Mouse (Mus musculus): Measurements from ENCODE around the gene Mfsd5.

The Mfsd5 gene

GRCm38 (mm10) chr15:102248131-102248811, 31.0 kb upstream of the Mfsd5 start:
- DNase-seq (ENCODE audit: low spot score): no peak

GRCm38 (mm10) chr15:102248812-102249191, 30.5 kb upstream of the Mfsd5 start:
- DNase-seq (ENCODE audit: low spot score): no peak

- peak; percentile 50 for DNase-seq (ENCODE audit: low spot score)
Observed at GRCm38 (mm10) chr15:102249251-102249691, 30.0 kb upstream of the Mfsd5 start.

GRCm38 (mm10) chr15:102249967-102250366, 29.3 kb upstream of the Mfsd5 start:
- DNase-seq (ENCODE audit: low spot score): no peak

GRCm38 (mm10) chr15:102250521-102250920, 28.7 kb upstream of the Mfsd5 start:
- DNase-seq (ENCODE audit: low spot score): peak; percentile 39

- DNase-seq (ENCODE audit: low spot score): peak; percentile 87
Observed at GRCm38 (mm10) chr15:102255547-102256255, 23.6 kb upstream of the Mfsd5 start.

DNA sequence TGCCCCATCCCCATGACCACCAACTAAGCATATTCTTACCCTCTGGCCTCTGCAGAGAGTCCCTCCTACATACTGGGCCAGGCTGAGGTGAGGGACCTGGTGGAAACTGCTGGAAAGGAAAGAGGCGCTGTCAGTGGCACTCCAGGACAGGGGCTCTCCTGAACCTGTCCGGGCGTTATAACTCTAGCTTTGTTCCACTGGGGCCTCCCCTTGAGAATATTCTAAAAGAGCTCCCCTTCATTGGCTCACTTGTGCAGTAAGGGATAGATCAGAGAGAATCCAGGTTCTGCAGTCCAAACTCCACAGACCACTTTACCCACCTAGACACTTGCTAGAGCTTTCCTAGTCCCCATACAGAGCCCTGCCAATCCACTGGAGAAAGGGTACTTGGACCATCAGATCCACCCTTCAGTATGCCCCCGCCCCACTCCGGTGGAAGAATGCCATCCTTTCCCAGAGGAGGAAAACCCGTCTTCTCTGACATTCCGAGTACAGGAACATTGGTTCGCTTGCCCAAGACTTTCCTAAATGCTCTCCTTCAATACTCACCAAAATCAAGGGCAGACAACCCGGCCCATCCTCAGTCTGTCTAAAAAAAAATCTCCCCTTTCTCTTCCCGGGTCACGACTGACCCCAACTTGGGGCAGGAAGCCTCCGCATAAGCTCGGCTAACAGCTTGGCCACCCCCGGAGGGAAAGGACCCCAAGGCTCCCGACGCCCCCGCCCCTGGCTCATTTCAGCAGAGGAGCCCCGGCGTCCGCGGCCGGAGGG, 22.6 kb upstream of the Mfsd5 start:
- no peak for DNase-seq (ENCODE audit: low spot score)

GRCm38 (mm10) chr15:102257202-102258075, 21.8 kb upstream of the Mfsd5 start, which contains the start of gene Rarg:
Gene Rarg, minus strand, starts transcription at chr15:102257517.
- peak; percentile 75 for DNase-seq (ENCODE audit: low spot score)

- peak; percentile 85 for DNase-seq (ENCODE audit: low spot score)
Observed at GRCm38 (mm10) chr15:102258076-102258470, 21.2 kb upstream of the Mfsd5 start.

DNA sequence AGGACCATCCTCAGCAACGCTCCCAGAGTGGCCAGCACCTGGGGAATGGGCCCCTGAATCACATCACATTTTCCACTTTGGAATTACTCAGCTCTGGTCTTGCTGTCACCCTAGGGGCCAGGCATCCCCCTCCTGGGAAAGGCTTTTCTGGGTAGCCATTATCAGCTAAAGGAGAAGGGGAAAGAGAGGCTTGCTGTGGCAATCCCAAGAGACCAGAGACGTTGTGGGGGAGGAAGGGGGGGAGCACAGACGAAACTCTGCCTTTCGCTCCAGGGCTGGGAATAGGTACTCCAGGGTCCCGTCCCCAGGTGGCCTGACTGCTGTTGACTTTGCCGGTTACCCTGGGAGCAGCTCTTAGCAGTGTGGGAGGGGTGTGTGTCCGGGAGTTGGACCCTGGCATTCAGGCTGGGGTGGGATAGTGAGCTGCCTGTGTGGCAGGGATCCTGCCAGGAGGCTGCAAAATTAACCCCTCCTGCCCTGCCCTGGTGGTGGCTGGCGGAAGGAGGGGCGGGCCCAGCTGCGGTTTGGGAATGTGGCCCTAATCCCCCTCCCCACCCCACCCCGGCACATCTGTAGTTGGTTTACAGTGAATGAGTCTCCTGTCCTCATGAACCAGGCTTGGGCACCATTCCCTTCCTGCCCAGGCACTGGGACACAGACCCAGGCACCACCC, 20.5 kb upstream of the Mfsd5 start:
- DNase-seq (ENCODE audit: low spot score): no peak

DNA sequence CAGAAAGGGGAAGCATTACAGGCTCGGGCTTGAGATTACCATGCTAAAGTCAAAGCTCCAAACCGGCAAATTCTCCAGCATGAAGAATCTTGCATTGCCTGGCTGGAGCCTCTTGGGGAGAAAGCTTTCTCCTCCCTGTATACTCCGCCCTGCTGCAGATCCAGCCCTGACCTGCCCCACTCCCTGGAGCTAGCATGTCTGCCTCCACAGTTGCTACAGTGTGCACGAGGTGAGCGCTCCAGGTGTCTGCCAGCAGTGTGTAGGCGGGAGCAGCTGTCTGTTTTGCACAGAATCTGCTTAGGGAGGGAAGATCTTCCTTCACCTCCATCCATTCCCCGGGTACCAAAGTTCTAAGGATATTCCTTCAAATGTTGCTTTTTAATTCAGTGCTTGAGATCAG, 16.7 kb upstream of the Mfsd5 start:
- DNase-seq (ENCODE audit: low spot score): peak; percentile 53

- DNase-seq (ENCODE audit: low spot score): no peak
Observed at GRCm38 (mm10) chr15:102263037-102263436, 16.2 kb upstream of the Mfsd5 start.

GRCm38 (mm10) chr15:102265548-102265947, 13.7 kb upstream of the Mfsd5 start:
- DNase-seq (ENCODE audit: low spot score): no peak

GRCm38 (mm10) chr15:102270274-102270960, 8.8 kb upstream of the Mfsd5 start, which contains the start of gene Gm9918:
Gene Gm9918, plus strand, starts transcription at chr15:102270563.
- no peak for DNase-seq (ENCODE audit: low spot score)

GRCm38 (mm10) chr15:102271441-102271840, 7.8 kb upstream of the Mfsd5 start:
- no peak for DNase-seq (ENCODE audit: low spot score)

- DNase-seq (ENCODE audit: low spot score): no peak
Observed at GRCm38 (mm10) chr15:102273982-102274716, 5.1 kb upstream of the Mfsd5 start.

GRCm38 (mm10) chr15:102278726-102279091, 545 bp upstream of the Mfsd5 start:
- DNase-seq (ENCODE audit: low spot score): no peak

GRCm38 (mm10) chr15:102279783-102280520, 698 bp downstream of the Mfsd5 start:
- peak; percentile 34 for DNase-seq (ENCODE audit: low spot score)

DNA sequence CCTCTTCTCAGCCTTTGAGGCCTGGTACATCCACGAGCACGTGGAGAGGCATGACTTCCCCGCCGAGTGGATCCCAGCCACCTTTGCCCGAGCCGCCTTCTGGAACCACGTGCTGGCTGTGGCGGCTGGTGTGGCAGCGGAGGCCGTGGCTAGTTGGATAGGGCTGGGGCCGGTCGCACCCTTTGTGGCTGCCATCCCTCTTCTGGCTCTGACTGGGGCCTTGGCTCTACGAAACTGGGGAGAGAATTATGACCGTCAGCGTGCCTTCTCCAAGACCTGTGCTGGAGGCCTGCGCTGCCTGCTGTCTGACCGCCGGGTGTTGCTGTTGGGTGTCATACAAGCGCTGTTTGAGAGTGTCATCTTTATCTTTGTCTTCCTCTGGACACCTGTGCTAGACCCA, 1.4 kb downstream of the Mfsd5 start:
- no peak for DNase-seq (ENCODE audit: low spot score)
